Mouse (Mus musculus) CH12.LX (cell line): ENCODE data around the gene Hist1h2af.
"Not testable (repeated sequence)": the region's sequence is repeated elsewhere in the genome, so short reads cannot be mapped to it uniquely, and the experiment has no call there.

ENCODE experiments used
- BHLHE40 ChIP-seq: IDR thresholded peaks from 2 replicates; pipeline ENCODE4 v1.6.1; 2011; ENCODE audit warnings: mild to moderate bottlenecking, low read depth, low read length, improper control_type of control experiment
- CTCF ChIP-seq, 2 experiments: IDR thresholded peaks in 1 of 2; conservative IDR thresholded peaks in 1 of 2; 2 replicates each; pipeline ENCODE4 v1.5.1; 2011 to 2012; ENCODE audit warnings: low read depth in 2 of 2, low read length in 2 of 2, improper control_type of control experiment in 1 of 2, inconsistent platforms in 1 of 2, mild to moderate bottlenecking in 1 of 2, moderate library complexity in 1 of 2
- ELF1 ChIP-seq: IDR thresholded peaks from 2 replicates; pipeline ENCODE4 v1.6.1; 2014; ENCODE audit warnings: low read depth, mild to moderate bottlenecking, inconsistent platforms, low read length, improper control_type of control experiment
- EP300 ChIP-seq: IDR thresholded peaks from 2 replicates; pipeline ENCODE4 v1.6.1; 2011; ENCODE audit warnings: low read length, improper control_type of control experiment
- ETS1 ChIP-seq: conservative IDR thresholded peaks from 2 replicates; pipeline ENCODE4 v1.6.1; 2012; ENCODE audit warnings: low read depth, mild to moderate bottlenecking, inconsistent platforms, low read length, improper control_type of control experiment, moderate library complexity
- IRF4 ChIP-seq: IDR thresholded peaks from 2 replicates; pipeline ENCODE4 v1.6.1; 2014; ENCODE audit warnings: low read depth, mild to moderate bottlenecking, inconsistent platforms, low read length, improper control_type of control experiment
- JUND ChIP-seq: conservative IDR thresholded peaks from 2 replicates; pipeline ENCODE4 v1.6.1; 2011; ENCODE audit warnings: low read depth, low read length, improper control_type of control experiment
- KAT2A ChIP-seq: IDR thresholded peaks from 2 replicates; pipeline ENCODE4 v1.6.1; 2012; ENCODE audit warnings: low read length, improper control_type of control experiment, inconsistent platforms; ENCODE audit not compliant: insufficient replicate concordance
- MAX ChIP-seq: IDR thresholded peaks from 2 replicates; pipeline ENCODE4 v1.6.1; 2011; ENCODE audit warnings: low read length, improper control_type of control experiment
- MXI1 ChIP-seq: IDR thresholded peaks from 2 replicates; pipeline ENCODE4 v1.6.1; 2011; ENCODE audit warnings: mild to moderate bottlenecking, low read depth, low read length, improper control_type of control experiment
- POLR2A ChIP-seq: IDR thresholded peaks from 2 replicates; pipeline ENCODE4 v1.6.1; 2011; ENCODE audit warnings: low read depth, mild to moderate bottlenecking, improper control_type of control experiment, low read length
- SMC3 ChIP-seq: IDR thresholded peaks from 2 replicates; pipeline ENCODE4 v1.6.1; 2011; ENCODE audit warnings: low read depth, low read length, improper control_type of control experiment
- TBP ChIP-seq: conservative IDR thresholded peaks from 2 replicates; pipeline ENCODE4 v1.6.1; 2011; ENCODE audit warnings: low read depth, low read length, improper control_type of control experiment

- TF ChIP-seq TBP: peak; percentile 98
- TF ChIP-seq IRF4: peak; percentile 31; the same call in 1 of the 2 replicates
- not testable (repeated sequence) for TF ChIP-seq CTCF (conservative IDR thresholded peaks at IDR 0.05 in 1 of 2, IDR thresholded peaks at IDR 0.05 in 1 of 2; ENCODE audit: low read depth in 2 of 2, low read length in 2 of 2); SMC3; ETS1; ELF1; EP300; JUND
- 0 out of 2 replicates have a peak, but pooled peaks have one; percentile 25 for TF ChIP-seq MXI1
- peak; percentile 97 for TF ChIP-seq POLR2A
- TF ChIP-seq KAT2A: peak; percentile 68; the same call in 1 of the 2 replicates
- peak; percentile 40; the same call in 1 of the 2 replicates for TF ChIP-seq MAX
- peak; percentile 19; the same call in 1 of the 2 replicates for TF ChIP-seq BHLHE40
These were observed 1.7 kb downstream of the Hist1h2af start, which contains the start of gene Hist1h3g for GRCm38 (mm10) chr13:23535137-23536075.
